In genomic region chr5:123631210-123631609, GRCm38 (mm10) we compare ENCODE assay signal across 27 mouse cellular contexts.
"Had no signal": no experiment of that assay in that cellular context is flagged by ENCODE, and none has a peak within 500 bp of the region (broad histone marks: within the 10 kb centered on the region; RNA-seq: fewer than 3 reads in every experiment).

No protein-coding gene starts in this region.

- DNase-seq: left cerebral cortex, postnatal 4 days; liver; liver, embryonic 13.5 days; liver, postnatal 0 days; lung, adult 18-20 months; lung, adult 2 months; lung, embryonic 14.5 days; lung, postnatal 10 days; lung, postnatal 14 days; lung, postnatal 36 days; lung, postnatal 4 days; midbrain, embryonic 14.5 days had no signal

- H3K9ac ChIP-seq: limb, embryonic 12.5 days; limb, embryonic 13.5 days; limb, embryonic 15.5 days; liver, embryonic 12.5 days; liver, embryonic 13.5 days; liver, embryonic 14.5 days; liver, embryonic 15.5 days; liver, postnatal 0 days; lung, embryonic 14.5 days; lung, embryonic 15.5 days; midbrain, embryonic 12.5 days; midbrain, embryonic 13.5 days; midbrain, embryonic 15.5 days had no signal

- H3K27me3 ChIP-seq: limb, embryonic 12.5 days; limb, embryonic 13.5 days; limb, embryonic 15.5 days; liver, embryonic 12.5 days; liver, embryonic 13.5 days; liver, embryonic 15.5 days; lung, embryonic 15.5 days; megakaryocyte, embryonic 14.5 days; midbrain, embryonic 12.5 days; midbrain, embryonic 13.5 days; midbrain, embryonic 15.5 days had no signal

- H3K9me3 ChIP-seq: limb, embryonic 10.5 days; limb, embryonic 12.5 days; limb, embryonic 13.5 days; limb, embryonic 15.5 days; liver, embryonic 12.5 days; liver, embryonic 13.5 days; liver, embryonic 15.5 days; lung, embryonic 15.5 days; megakaryocyte, embryonic 14.5 days; midbrain, embryonic 10.5 days; midbrain, embryonic 12.5 days; midbrain, embryonic 13.5 days; midbrain, embryonic 15.5 days had no signal

- H3K4me1 ChIP-seq: limb, embryonic 10.5 days; limb, embryonic 12.5 days; limb, embryonic 13.5 days; limb, embryonic 15.5 days; lung, embryonic 15.5 days; midbrain, embryonic 10.5 days; midbrain, embryonic 12.5 days; midbrain, embryonic 13.5 days; midbrain, embryonic 15.5 days had no signal

- H3K27ac ChIP-seq: limb, embryonic 10.5 days; limb, embryonic 12.5 days; limb, embryonic 13.5 days; limb, embryonic 15.5 days; liver, embryonic 12.5 days; liver, embryonic 13.5 days; liver, embryonic 14.5 days; liver, embryonic 15.5 days; lung, embryonic 15.5 days; macrophage; midbrain, embryonic 10.5 days; midbrain, embryonic 12.5 days; midbrain, embryonic 13.5 days; midbrain, embryonic 15.5 days had no signal

- H3K4me3 ChIP-seq: limb, embryonic 10.5 days; limb, embryonic 12.5 days; limb, embryonic 13.5 days; limb, embryonic 15.5 days; liver, embryonic 12.5 days; liver, embryonic 13.5 days; liver, embryonic 15.5 days; lung, embryonic 15.5 days; megakaryocyte, embryonic 14.5 days; midbrain, embryonic 10.5 days; midbrain, embryonic 12.5 days; midbrain, embryonic 13.5 days; midbrain, embryonic 15.5 days; myocyte had no signal
